Mouse (Mus musculus): Measurements from ENCODE around the gene Mettl3. TPM values are rescaled to one million over a fixed set of nuclear protein-coding genes. Genes with fewer than 3 reads are reported as not detected.
"Not testable (repeated sequence)": the region's sequence is repeated elsewhere in the genome, so short reads cannot be mapped to it uniquely, and the experiment has no call there.

Gene Mettl3
- polyA plus RNA-seq, 1 experiment from 2014 or later: 59.9 TPM

GRCm38 (mm10) chr14:52315792-52316440 is 11.0 kb upstream of the Mettl3 start:
- no peaks in the 10 kb centered on the region for H3K27me3 ChIP-seq
- H3K4me3 ChIP-seq (replicated peaks): peak overlapping the region; percentile 83
- peak overlapping the region; percentile 88 for H3K4me2 ChIP-seq
- ATAC-seq (ENCODE audit: insufficient number of reproducible peaks, insufficient read depth, low FRiP score, low TSS enrichment, low read depth): peak; percentile 85
- H3K9ac ChIP-seq (replicated peaks): peak overlapping the region; percentile 90
- peaks cover 21% of the 10 kb centered on the region for H3K4me1 ChIP-seq (replicated peaks)
- 1% methylated on average over 33 of the region's 41 CpGs for WGBS
- H3K9me3 ChIP-seq: peaks cover 21% of the 10 kb centered on the region
- H3K27ac ChIP-seq: peak overlapping the region; percentile 92
- H3K36me3 ChIP-seq: peaks cover 41% of the 10 kb centered on the region

- peaks cover 21% of the 10 kb centered on the region for H3K9me3 ChIP-seq
- H3K27ac ChIP-seq: peak overlapping the region; percentile 92
- H3K9ac ChIP-seq (replicated peaks): peak overlapping the region; percentile 90
- H3K4me1 ChIP-seq (replicated peaks): peaks cover 21% of the 10 kb centered on the region
- peak overlapping the region; percentile 88 for H3K4me2 ChIP-seq
- ATAC-seq (ENCODE audit: insufficient number of reproducible peaks, insufficient read depth, low FRiP score, low TSS enrichment, low read depth): peak; percentile 9; the same call in 1 of the 2 replicates
- peaks cover 46% of the 10 kb centered on the region for H3K36me3 ChIP-seq
- H3K27me3 ChIP-seq: no peaks in the 10 kb centered on the region
- WGBS: 4% methylated on average over 17 of the region's 17 CpGs
- H3K4me3 ChIP-seq (replicated peaks): peak overlapping the region; percentile 83
Measured at GRCm38 (mm10) chr14:52315283-52315780, 10.4 kb upstream of the Mettl3 start.

- peaks cover 21% of the 10 kb centered on the region for H3K9me3 ChIP-seq
- no peak for ATAC-seq (ENCODE audit: insufficient number of reproducible peaks, insufficient read depth, low FRiP score, low TSS enrichment, low read depth)
- H3K4me2 ChIP-seq: peak overlapping the region; percentile 88
- H3K27ac ChIP-seq: peak overlapping the region; percentile 92; the same call in 1 of the 2 replicates
- H3K4me3 ChIP-seq (replicated peaks): peak overlapping the region; percentile 83
- no peaks in the 10 kb centered on the region for H3K27me3 ChIP-seq
- WGBS: 49% methylated on average over 8 of the region's 8 CpGs
- peaks cover 51% of the 10 kb centered on the region for H3K36me3 ChIP-seq
- peaks cover 21% of the 10 kb centered on the region for H3K4me1 ChIP-seq (replicated peaks)
- H3K9ac ChIP-seq (replicated peaks): peak overlapping the region; percentile 90
Measured at GRCm38 (mm10) chr14:52314808-52315150, 9.9 kb upstream of the Mettl3 start.

DNA sequence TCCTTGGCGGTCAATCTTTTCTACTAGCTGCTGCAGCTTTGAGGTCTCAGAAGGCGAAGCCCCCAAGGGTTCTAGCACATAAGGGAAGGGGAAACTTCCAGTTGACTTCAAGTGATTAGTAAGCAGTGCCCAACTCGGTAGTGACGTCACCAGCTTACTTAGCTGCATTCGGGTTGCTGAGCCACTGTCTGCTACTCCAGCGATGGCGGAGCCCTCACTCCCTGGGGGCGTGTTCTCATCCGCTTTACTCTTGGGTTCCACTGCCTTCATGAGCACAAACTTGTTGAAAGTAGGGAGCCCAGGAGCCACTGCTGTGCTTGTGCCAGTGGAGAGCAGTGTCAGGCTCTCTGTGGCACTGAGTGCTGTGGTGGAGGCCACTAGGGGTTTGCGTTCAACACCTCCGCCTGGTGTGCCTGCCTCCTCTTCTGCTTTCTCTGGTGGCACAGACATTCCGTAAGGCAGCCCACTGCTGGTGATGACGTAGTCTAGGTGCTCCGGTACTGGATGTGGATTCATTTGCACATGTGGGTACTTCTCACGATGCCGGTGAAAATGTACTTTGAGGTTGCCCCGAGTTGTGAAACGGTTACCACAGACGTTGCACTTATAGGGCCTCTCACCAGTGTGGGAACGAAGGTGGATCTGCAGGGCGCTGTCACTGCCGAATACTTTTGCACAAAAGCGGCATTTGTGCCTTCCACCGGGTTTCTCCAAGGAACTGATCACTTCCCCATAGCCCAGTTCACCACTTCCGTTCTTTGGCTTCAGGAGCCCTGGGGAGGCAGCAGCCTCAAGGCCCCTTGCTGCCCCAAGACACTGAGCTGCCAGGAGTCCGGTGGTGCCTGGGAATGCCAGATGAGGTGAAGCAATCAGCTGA is 9.2 kb upstream of the Mettl3 start:
- H3K4me2 ChIP-seq: peak overlapping the region; percentile 88
- peaks cover 21% of the 10 kb centered on the region for H3K9me3 ChIP-seq
- H3K4me3 ChIP-seq (replicated peaks): peak overlapping the region; percentile 83
- peaks cover 21% of the 10 kb centered on the region for H3K4me1 ChIP-seq (replicated peaks)
- no peaks in the 10 kb centered on the region for H3K27me3 ChIP-seq
- no peak overlapping the region; the same call in 1 of the 2 replicates for H3K9ac ChIP-seq (replicated peaks)
- 87% methylated on average over 26 of the region's 26 CpGs for WGBS
- no peak overlapping the region for H3K27ac ChIP-seq
- peaks cover 56% of the 10 kb centered on the region for H3K36me3 ChIP-seq
- no peak for ATAC-seq (ENCODE audit: insufficient number of reproducible peaks, insufficient read depth, low FRiP score, low TSS enrichment, low read depth)

DNA sequence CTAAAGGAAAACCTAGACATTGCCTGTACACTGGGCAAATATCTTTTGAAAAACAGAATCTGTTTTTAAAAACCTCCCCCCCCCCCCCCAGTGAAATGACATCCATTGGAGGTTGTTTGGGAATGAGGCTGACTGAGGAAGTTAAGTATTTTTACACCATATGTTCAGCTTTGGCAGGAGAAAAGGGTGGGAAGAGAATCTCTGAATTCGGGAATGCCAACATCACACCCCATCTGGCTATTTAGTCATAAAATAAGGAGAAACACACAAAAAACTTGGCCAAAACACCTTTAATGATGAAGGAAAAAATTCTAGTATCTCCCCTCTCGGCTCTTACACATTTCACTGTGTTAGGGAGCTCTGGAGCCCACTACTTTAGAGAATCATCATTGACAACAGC is 6.0 kb upstream of the Mettl3 start:
- Histone ChIP-seq H3K4me3 (replicated peaks) (no peak overlapping the region), H3K27me3 (no peaks in the 10 kb centered on the region), H3K4me1 (replicated peaks) (peaks cover 14% of the 10 kb centered on the region), H3K9ac (replicated peaks) (no peak overlapping the region), H3K4me2 (no peak overlapping the region), H3K36me3 (peaks cover 67% of the 10 kb centered on the region), H3K9me3 (peaks cover 21% of the 10 kb centered on the region), H3K27ac (no peak overlapping the region)
- no peak for ATAC-seq (ENCODE audit: insufficient number of reproducible peaks, insufficient read depth, low FRiP score, low TSS enrichment, low read depth)
- 87% methylated on average over 2 of the region's 2 CpGs for WGBS

- WGBS: 97% methylated on average over 5 of the region's 6 CpGs
- H3K36me3 ChIP-seq: peaks cover 67% of the 10 kb centered on the region
- H3K27ac ChIP-seq; ATAC-seq (ENCODE audit: insufficient number of reproducible peaks, insufficient read depth, low FRiP score, low TSS enrichment, low read depth); H3K27me3 ChIP-seq; H3K4me3 ChIP-seq (replicated peaks); H3K4me2 ChIP-seq; H3K9ac ChIP-seq (replicated peaks): not testable (repeated sequence)
- H3K9me3 ChIP-seq: peaks cover 21% of the 10 kb centered on the region
- peaks cover 14% of the 10 kb centered on the region for H3K4me1 ChIP-seq (replicated peaks)
Measured at GRCm38 (mm10) chr14:52310343-52310742, 5.4 kb upstream of the Mettl3 start.

DNA sequence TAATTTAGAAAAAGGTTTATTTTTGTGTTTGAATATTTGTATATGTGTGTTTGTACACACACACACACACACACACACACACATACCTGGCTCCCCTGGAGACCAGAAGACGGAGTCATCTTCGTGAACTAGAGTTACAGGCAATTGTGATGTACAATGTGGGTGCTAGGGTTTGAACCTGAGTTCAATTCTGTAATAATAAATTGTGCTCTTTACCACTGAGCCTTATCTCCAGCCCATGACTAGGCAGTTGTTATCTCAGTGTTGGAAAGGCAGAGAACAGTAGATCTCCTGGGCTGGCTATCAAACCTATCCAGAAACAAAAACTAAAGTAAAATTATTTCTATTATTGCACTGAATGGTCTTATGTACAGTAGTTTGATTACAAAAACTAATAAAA is 1.2 kb upstream of the Mettl3 start:
- 96% methylated on average over 2 of the region's 2 CpGs for WGBS
- Histone ChIP-seq H3K4me1 (replicated peaks) (peaks cover 6% of the 10 kb centered on the region), H3K9ac (replicated peaks) (no peak overlapping the region), H3K4me2 (no peak overlapping the region), H3K9me3 (no peaks in the 10 kb centered on the region), H3K4me3 (replicated peaks) (no peak overlapping the region), H3K36me3 (peaks cover 28% of the 10 kb centered on the region), H3K27me3 (no peaks in the 10 kb centered on the region), H3K27ac (no peak overlapping the region)
- ATAC-seq (ENCODE audit: insufficient number of reproducible peaks, insufficient read depth, low FRiP score, low TSS enrichment, low read depth): no peak

DNA sequence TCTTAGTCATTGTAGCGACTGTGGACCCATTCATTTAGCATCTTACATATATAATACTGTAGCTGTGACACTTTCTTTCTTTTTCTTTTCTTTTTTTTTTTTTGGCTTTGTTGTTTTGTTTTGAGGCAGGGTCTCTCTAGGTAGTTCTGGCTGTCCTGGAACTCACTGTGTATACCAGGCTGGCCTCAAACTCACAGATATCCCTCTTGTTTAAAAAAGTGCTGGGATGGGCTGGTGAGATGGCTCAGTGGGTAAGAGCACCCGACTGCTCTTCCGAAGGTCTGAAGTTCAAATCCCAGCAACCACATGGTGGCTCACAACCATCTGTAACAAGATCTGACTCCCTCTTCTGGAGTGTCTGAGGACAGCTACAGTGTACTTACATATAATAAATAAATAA is 1.4 kb downstream of the Mettl3 start:
- H3K4me3 ChIP-seq (replicated peaks): peak overlapping the region; percentile 73; the same call in 1 of the 2 replicates
- not testable (repeated sequence) for H3K9ac ChIP-seq (replicated peaks)

GRCm38 (mm10) chr14:52295558-52296264 is 9.2 kb downstream of the Mettl3 start:
- H3K36me3 ChIP-seq: peaks cover 88% of the 10 kb centered on the region

More for the DNA sequence above, 1.4 kb downstream of the Mettl3 start:
- ATAC-seq (ENCODE audit: insufficient number of reproducible peaks, insufficient read depth, low FRiP score, low TSS enrichment, low read depth); H3K27ac ChIP-seq; H3K4me2 ChIP-seq; H3K27me3 ChIP-seq; H3K4me1 ChIP-seq (replicated peaks); H3K9me3 ChIP-seq: not testable (repeated sequence)
- WGBS: 91% methylated on average over 3 of the region's 3 CpGs
- peaks cover 22% of the 10 kb centered on the region for H3K36me3 ChIP-seq

GRCm38 (mm10) chr14:52284191-52284590 is 20.7 kb downstream of the Mettl3 start:
- no peak for ATAC-seq (ENCODE audit: insufficient number of reproducible peaks, insufficient read depth, low FRiP score, low TSS enrichment, low read depth)
- no peaks in the 10 kb centered on the region for H3K9me3 ChIP-seq
- peaks cover 41% of the 10 kb centered on the region for H3K36me3 ChIP-seq
- no peak overlapping the region for H3K4me2 ChIP-seq
- H3K27me3 ChIP-seq: no peaks in the 10 kb centered on the region
- H3K4me1 ChIP-seq (replicated peaks): peaks cover 5% of the 10 kb centered on the region
- no peak overlapping the region for H3K4me3 ChIP-seq (replicated peaks)
- WGBS: 94% methylated on average over 3 of the region's 3 CpGs
- H3K9ac ChIP-seq (replicated peaks): no peak overlapping the region
- no peak overlapping the region for H3K27ac ChIP-seq

More at GRCm38 (mm10) chr14:52295558-52296264, 9.2 kb downstream of the Mettl3 start:
- ATAC-seq (ENCODE audit: insufficient number of reproducible peaks, insufficient read depth, low FRiP score, low TSS enrichment, low read depth): no peak
- Histone ChIP-seq H3K4me1 (replicated peaks) (no peaks in the 10 kb centered on the region), H3K4me3 (replicated peaks) (no peak overlapping the region), H3K27ac (no peak overlapping the region), H3K4me2 (no peak overlapping the region), H3K9ac (replicated peaks) (no peak overlapping the region), H3K9me3 (no peaks in the 10 kb centered on the region), H3K27me3 (no peaks in the 10 kb centered on the region)
- WGBS: 74% methylated on average over 6 of the region's 6 CpGs

GRCm38 (mm10) chr14:52283629-52284028 is 21.3 kb downstream of the Mettl3 start:
- H3K9ac ChIP-seq (replicated peaks): no peak overlapping the region
- H3K9me3 ChIP-seq: no peaks in the 10 kb centered on the region
- peaks cover 5% of the 10 kb centered on the region for H3K4me1 ChIP-seq (replicated peaks)
- no peak overlapping the region for H3K4me3 ChIP-seq (replicated peaks)
- H3K27me3 ChIP-seq: no peaks in the 10 kb centered on the region
- H3K36me3 ChIP-seq: peaks cover 36% of the 10 kb centered on the region
- 95% methylated on average over 5 of the region's 5 CpGs for WGBS
- ATAC-seq (ENCODE audit: insufficient number of reproducible peaks, insufficient read depth, low FRiP score, low TSS enrichment, low read depth): no peak
- H3K4me2 ChIP-seq: no peak overlapping the region
- no peak overlapping the region for H3K27ac ChIP-seq
